Mouse (Mus musculus) thymus, postnatal 25 days (tissue): ENCODE measurements around the gene Mob3b.
A peak's percentile ranks its signal among the peaks of the same experiment; 100 is the strongest.

ENCODE experiments used
- DNase-seq: peaks from one replicate; pipeline ENCODE4 v3.0.0; 2022

Mob3b gene

GRCm38 (mm10) chr4:35113516-35114248, 43.6 kb downstream of the Mob3b start:
- DNase-seq = no peak

GRCm38 (mm10) chr4:35112452-35112851, 44.8 kb downstream of the Mob3b start:
- DNase-seq = no peak

GRCm38 (mm10) chr4:35105115-35105773, 52.0 kb downstream of the Mob3b start:
- DNase-seq = no peak

DNA sequence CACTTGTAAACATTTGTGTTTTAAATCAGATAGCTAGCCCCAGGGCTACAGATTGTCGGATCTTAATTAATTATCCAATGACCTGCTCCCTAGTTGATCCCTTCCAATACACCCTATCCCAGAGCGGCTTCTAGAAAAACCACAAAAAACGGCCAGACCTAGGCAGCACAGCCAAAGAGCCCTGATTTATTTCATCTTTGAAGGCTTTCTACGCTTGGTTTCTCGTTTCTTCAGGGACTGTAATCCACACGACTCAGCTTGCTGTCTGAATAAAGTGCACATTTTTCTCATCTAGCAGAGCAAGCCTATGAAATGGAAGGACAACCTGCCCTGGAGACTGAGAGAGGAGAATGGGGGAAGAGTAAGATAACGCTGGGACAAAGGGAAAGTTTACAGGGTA, 56.1 kb downstream of the Mob3b start:
- DNase-seq = no peak

GRCm38 (mm10) chr4:35099865-35100780, 57.2 kb downstream of the Mob3b start:
- DNase-seq = peak; percentile 17

- DNase-seq = no peak
Observed at GRCm38 (mm10) chr4:35099210-35099864, 57.9 kb downstream of the Mob3b start.

DNA sequence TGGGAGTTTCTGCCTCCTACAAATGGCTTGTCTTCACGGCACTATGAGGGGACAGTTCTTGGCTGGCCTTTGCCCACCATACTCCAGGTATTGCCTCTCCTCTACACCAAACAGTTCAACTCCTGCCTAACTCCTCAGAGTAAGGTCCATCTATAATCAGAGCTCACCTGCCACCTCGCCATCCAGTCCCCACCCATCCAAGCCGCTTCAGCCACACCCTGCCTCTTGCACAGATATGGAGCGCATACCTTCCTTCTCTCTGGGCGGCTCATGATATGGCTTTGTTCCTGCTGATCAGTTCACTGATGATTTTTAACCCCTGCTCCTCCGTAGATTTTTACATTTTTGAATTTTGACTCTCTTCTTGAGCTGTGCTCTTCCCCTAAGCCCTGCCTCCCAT, 58.7 kb downstream of the Mob3b start:
- no peak for DNase-seq

- peak; percentile 72 for DNase-seq
Observed at GRCm38 (mm10) chr4:35096226-35097175, 60.8 kb downstream of the Mob3b start.

DNA sequence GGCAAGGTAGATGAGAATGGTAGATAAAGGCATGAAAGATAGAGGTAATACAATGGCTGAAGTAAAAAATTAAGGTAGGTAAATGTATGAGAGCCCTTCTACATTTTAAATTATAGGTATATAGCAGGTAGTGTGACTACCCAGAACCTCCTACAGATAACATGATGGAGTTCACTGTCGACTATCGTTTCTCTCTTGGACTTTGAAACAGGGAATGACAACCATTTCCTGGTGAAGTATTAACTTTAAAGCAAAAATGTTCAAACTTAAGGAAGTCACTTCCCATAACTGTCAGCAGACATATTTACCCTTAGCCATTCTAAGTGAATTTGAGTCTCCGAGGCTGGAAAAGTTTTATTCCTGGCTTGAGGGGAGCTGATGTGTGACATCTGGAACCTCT, 64.8 kb downstream of the Mob3b start:
- DNase-seq = no peak

DNA sequence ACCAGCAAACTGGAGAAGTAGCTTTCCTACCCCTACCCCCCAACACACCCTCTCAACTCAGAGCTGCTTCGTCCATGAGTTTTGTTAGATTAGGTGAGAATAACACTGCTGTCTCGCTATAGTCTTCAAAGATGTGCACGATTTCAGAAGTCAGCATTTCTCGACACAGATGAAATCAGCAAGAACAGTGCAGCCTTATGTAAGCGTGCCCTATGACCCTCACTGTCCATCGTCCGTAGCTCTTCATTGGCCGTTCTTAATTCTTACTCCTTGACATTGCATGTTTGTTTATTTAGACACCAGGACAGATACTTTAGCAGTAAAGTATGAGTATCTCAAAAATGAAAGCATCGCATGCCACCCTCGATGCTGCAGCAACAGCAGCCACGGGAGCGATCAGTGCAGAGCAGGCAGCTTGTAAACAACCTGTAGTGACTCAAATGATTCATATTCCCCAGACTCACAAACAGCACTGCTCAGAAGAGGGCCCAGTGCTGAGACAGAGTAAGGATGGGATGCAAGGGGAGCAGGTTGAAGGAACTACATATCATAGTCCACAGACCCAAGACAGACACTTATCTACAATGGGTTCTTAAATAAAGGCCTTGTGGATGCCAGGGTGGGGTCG, 66.0 kb downstream of the Mob3b start:
- no peak for DNase-seq

DNA sequence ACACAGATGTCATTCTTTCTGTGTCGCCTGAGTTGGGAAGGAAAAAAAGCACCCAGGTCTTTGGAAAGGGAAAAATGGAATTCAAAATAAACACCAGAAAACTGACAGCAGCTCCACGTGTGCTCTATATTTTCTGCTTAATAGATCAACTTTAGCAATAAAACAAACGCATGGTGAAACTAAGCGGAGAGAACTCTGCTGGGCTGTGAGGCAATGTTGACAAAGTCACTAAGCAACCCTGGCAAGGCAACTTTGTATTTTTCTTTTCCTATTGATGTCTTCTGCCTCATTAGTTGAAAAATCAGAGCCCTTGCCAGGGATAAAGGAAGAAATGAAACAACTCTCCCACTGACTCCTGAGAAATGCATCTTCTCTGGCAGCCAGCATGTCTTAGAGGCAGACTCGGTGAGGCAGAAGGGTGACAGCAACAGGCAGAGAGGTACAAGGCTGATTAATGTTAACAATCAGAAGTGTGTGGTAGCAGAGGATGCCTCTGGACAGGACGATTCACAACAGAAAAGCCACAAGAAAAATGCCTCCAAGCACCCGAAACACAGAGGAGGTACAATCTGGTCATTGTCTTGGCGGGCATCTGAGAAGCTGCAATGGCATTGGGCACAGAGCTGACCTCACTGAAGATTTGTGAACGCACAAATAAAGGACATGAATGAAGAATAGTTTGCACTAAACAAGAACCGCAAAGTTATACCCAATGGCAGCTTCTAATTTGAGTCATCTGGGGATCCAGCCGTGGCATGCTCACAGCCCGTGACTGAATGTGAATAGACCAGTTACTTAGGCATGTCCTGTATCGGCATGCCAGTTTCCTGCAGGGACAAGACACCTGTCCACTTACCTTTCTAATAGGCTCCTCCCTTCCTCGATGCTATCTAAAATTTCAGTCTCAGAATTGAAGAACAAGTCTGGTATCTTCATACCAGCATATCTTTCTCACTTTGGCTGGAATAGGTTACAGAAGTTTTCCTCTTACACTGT, 67.7 kb downstream of the Mob3b start:
- DNase-seq = no peak

GRCm38 (mm10) chr4:35086067-35086700, 71.1 kb downstream of the Mob3b start:
- no peak for DNase-seq

DNA sequence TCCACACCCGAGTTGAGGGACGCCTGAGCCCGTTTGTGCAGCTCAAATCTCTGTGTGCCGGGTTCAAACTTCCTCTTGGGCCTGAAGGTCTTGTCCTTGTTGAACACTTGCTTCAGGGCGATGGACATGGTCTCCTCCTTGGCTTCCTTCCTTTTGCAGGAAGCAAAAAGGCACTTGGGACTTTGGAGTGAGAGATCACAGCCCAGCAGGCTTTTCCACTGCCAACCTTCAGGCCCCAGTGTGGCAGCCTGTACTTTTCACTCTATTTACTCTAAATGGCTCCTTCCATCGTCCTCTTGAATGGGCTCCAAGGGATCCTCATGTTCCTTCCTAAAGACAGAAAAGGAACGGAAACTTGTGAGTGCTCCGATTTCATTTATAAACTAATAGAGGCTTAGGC, 73.2 kb downstream of the Mob3b start:
- no peak for DNase-seq

DNA sequence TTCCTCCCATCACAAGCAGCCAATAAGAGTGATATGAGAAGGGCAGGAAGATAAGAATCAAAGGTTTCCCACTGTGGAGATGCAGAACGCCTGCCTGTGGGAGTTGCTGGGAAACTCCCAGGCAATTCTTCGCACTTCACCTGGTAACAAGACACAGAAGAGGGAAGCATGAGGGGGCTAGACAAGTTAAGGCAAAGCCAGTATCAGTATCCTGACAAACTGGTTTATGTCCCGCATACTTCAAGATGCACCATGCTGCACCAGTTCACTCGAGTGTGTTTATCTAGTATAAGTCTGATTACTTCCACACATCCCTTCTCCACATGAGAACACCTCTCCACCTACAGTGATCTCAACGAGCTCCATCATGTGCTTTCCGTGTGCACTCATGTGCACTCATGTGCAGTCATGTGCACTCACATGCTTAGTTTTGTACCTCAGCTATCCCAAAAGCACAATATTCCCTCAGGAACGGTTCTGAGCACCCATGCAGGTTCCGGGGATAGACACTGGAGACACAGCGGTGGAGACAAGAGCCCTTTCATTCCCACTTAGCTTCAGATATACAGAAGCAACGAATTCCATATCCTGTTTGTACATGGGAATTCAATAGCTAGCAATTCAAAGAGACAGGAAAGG, 74.7 kb downstream of the Mob3b start:
- no peak for DNase-seq

DNA sequence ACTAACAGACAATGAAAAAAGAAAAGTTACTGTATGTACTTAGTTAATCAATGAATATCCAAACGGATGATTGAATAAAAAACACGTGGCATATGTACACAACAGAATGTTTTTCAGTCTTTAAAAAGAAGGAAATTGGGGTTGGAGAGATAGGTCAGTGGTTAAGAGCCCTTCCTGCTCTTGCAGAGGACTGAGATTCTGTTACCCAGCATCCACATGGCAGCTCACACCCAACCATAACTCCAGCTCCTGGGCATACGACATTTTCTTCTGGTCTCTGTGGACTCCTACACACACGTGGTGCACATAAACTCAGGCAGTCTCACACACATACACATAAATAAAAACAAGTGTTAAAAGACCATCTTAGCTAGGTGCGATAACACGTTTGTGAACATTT, 77.0 kb downstream of the Mob3b start:
- no peak for DNase-seq

DNA sequence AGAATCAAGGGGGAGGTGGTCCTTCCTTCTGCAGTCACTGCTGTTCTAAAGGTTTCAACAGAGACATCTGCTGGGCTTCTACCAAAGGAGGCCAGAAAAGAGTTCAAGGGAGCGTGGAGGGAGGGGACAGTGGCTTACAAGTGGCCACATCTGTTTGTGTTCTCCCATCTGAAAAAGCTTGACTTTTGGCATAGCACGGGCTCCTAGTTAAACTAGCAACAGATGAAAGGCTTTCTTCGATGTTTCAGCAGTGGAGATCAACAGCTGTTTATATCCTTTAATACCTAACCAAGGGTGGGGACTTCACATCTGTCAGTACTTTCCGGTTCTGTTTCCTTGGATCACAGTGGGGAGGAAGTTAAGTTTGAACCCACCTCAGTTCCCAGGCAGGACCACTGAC, 88.5 kb downstream of the Mob3b start:
- no peak for DNase-seq

DNA sequence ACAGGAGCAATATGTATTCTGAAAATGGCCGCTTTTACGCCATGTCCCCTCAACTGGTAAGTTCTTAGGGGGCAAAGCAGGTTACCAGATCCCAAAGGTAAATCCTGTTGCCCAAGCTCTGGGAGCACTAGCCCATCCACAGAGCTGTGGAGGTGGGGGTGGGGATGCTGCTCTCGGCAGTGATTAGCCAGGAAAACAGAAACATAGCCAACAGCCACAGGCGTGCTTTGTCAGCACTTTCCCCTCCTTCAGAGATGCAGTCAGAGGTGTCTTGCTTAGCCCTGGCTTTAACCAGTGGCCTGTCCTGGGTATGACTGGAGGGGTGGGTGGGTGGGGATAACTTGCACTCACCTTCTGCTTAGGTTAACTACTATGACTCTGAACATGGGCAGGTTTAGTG, 91.1 kb downstream of the Mob3b start:
- no peak for DNase-seq

GRCm38 (mm10) chr4:35065075-35065838, 92.0 kb downstream of the Mob3b start:
- DNase-seq = no peak
